9 mouse cellular contexts compared by ENCODE assay signal in genomic region chr8:121832503-121832902, GRCm38 (mm10). TPM values are rescaled to one million over a fixed set of nuclear protein-coding genes. Genes with fewer than 3 reads are reported as not detected.
DNase-seq lines count a peak whose midpoint lies in the region; ATAC-seq lines count a peak whose summit lies in the region.
"Had no signal": no experiment of that assay in that cellular context is flagged by ENCODE, and none has a peak within 500 bp of the region (broad histone marks: within the 10 kb centered on the region; RNA-seq: fewer than 3 reads in every experiment).

No protein-coding gene starts in this region.

- WGBS in kidney, embryonic 16.5 days: 19% methylated on average over 6 of the region's 6 CpGs
- WGBS in liver, embryonic 12.5 days (ENCODE audit: insufficient replicate concordance): 9% methylated on average over 6 of the region's 6 CpGs

- DNase-seq in CD4-positive, CD25-positive, alpha-beta regulatory T cell, adult 2 months (ENCODE audit: low read depth, low spot score): peak; percentile 87
- DNase-seq in MN1 (ENCODE audit: low spot score): peak; percentile 91
- peak; percentile 88 for DNase-seq in cerebellum, postnatal 10 days
- DNase-seq in gastrocnemius, adult 8-10 months (ENCODE audit: low spot score in 2 of 2): peak; percentile 26 to 42
- DNase-seq in natural killer cell, adult 2 months (ENCODE audit: low spot score in 2 of 2): peak; percentile 79 to 80
- peak; percentile 84 for DNase-seq in thymus, postnatal 4 days

- no peaks in the 10 kb centered on the region for H3K9me3 ChIP-seq in kidney, embryonic 16.5 days (ENCODE audit: low read length)
- no peaks in the 10 kb centered on the region for H3K9me3 ChIP-seq in liver, embryonic 12.5 days (replicated peaks)
- H3K9me3 ChIP-seq: limb, embryonic 13.5 days had no signal

- peaks cover 12% of the 10 kb centered on the region for H3K4me1 ChIP-seq in kidney, embryonic 16.5 days (ENCODE audit: insufficient read depth, low read length)
- peaks cover 21% of the 10 kb centered on the region for H3K4me1 ChIP-seq in liver, embryonic 12.5 days

- no peak overlapping the region for H3K4me3 ChIP-seq in kidney, embryonic 16.5 days (ENCODE audit: low read length)
- H3K4me3 ChIP-seq in liver, embryonic 12.5 days: no peak overlapping the region
- H3K4me3 ChIP-seq: limb, embryonic 13.5 days had no signal

- H3K9ac ChIP-seq in kidney, embryonic 16.5 days (replicated peaks; ENCODE audit: low read length): no peak overlapping the region
- H3K9ac ChIP-seq in liver, embryonic 12.5 days: peak overlapping the region; percentile 33; the same call in 1 of the 2 replicates
- H3K9ac ChIP-seq: limb, embryonic 13.5 days had no signal

- no peak overlapping the region for H3K27ac ChIP-seq in kidney, embryonic 16.5 days (ENCODE audit: low read length)
- H3K27ac ChIP-seq in liver, embryonic 12.5 days: no peak overlapping the region
- H3K27ac ChIP-seq: limb, embryonic 13.5 days had no signal

- no peaks in the 10 kb centered on the region for H3K27me3 ChIP-seq in kidney, embryonic 16.5 days (ENCODE audit: insufficient read depth, low read length)
- H3K27me3 ChIP-seq in liver, embryonic 12.5 days (replicated peaks): no peaks in the 10 kb centered on the region

- H3K36me3 ChIP-seq in kidney, embryonic 16.5 days (ENCODE audit: insufficient read depth, low read length): no peaks in the 10 kb centered on the region
- H3K36me3 ChIP-seq in liver, embryonic 12.5 days: peaks cover 4% of the 10 kb centered on the region; the same call in 1 of the 2 replicates
- H3K36me3 ChIP-seq: limb, embryonic 13.5 days had no signal

- no peak for ATAC-seq in kidney, embryonic 16.5 days (ENCODE audit: low FRiP score, low TSS enrichment)
- peak; percentile 60; the same call in 1 of the 2 replicates for ATAC-seq in liver, embryonic 12.5 days

- H3K4me2 ChIP-seq in kidney, embryonic 16.5 days (replicated peaks; ENCODE audit: low read depth, low read length): 0 out of 2 replicates have a peak overlapping the region, but pooled peaks have one; percentile 4
- peak overlapping the region; percentile 30 for H3K4me2 ChIP-seq in liver, embryonic 12.5 days
- H3K4me2 ChIP-seq: limb, embryonic 13.5 days had no signal

RNA-seq across cellular contexts. Expression of gene Klhdc4, which starts 3.1 kb away (rescaled TPM):
- total RNA-seq in gastrocnemius, adult 8-10 months (2022): 10 to 100 TPM in 3 of 4 experiments, 1 to 10 TPM in 1; 9.9 to 12.4 (median 11.0) TPM
- 48.4 and 50.1 TPM in 2 replicates for polyA plus RNA-seq in kidney, embryonic 16.5 days (2015; fragmentation: Nextera tagmentation; extraction: Ambion mirVana)
- 34.1 and 36.2 TPM in 2 replicates for polyA plus RNA-seq in liver, embryonic 12.5 days (2016; fragmentation: Nextera tagmentation; extraction: Ambion mirVana)

Comparison
In these comparisons a context has a peak if more than half of its experiments do, and no peak if none do; other contexts are left out.
1. DNase-seq: peak in every context shown above with its lines; median percentile 91 in MN1; 88 in cerebellum, postnatal 10 days; 87 in CD4-positive, CD25-positive, alpha-beta regulatory T cell, adult 2 months; 84 in thymus, postnatal 4 days; 80 in natural killer cell, adult 2 months; 34 in gastrocnemius, adult 8-10 months.